Mouse (Mus musculus) cerebellum, adult 11 months (tissue): ENCODE data around the gene Pmf1.
"Not testable (repeated sequence)": the region's sequence is repeated elsewhere in the genome, so short reads cannot be mapped to it uniquely, and the experiment has no call there.

Experiments used
- DNase-seq: peaks from one replicate; pipeline ENCODE4 v3.0.0; 2022

The Pmf1 gene

GRCm38 (mm10) chr3:88393776-88394375 lies 16.3 kb downstream of the Pmf1 start:
- DNase-seq = no peak

GRCm38 (mm10) chr3:88384364-88384763 lies 25.8 kb downstream of the Pmf1 start, which contains the start of gene Bglap:
Gene Bglap, minus strand, starts transcription at chr3:88384464.
- DNase-seq = no peak

GRCm38 (mm10) chr3:88382383-88382782 lies 27.7 kb downstream of the Pmf1 start:
- not testable (repeated sequence) for DNase-seq

GRCm38 (mm10) chr3:88381389-88382315 lies 28.5 kb downstream of the Pmf1 start:
- DNase-seq = not testable (repeated sequence)

GRCm38 (mm10) chr3:88378599-88378998 lies 31.5 kb downstream of the Pmf1 start, which contains the start of gene Bglap2:
Gene Bglap2, minus strand, starts transcription at chr3:88378699.
- not testable (repeated sequence) for DNase-seq

GRCm38 (mm10) chr3:88376644-88377043 lies 33.5 kb downstream of the Pmf1 start:
- DNase-seq = not testable (repeated sequence)

- DNase-seq = not testable (repeated sequence)
These were observed 34.1 kb downstream of the Pmf1 start for GRCm38 (mm10) chr3:88375750-88376626.

- DNase-seq = not testable (repeated sequence)
These were observed 37.5 kb downstream of the Pmf1 start, which contains the start of gene Bglap3 for GRCm38 (mm10) chr3:88372643-88373042. Gene Bglap3, minus strand, starts transcription at chr3:88372743.

- DNase-seq = not testable (repeated sequence)
These were observed 41.6 kb downstream of the Pmf1 start for GRCm38 (mm10) chr3:88368511-88368910.

- not testable (repeated sequence) for DNase-seq
These were observed 42.6 kb downstream of the Pmf1 start for GRCm38 (mm10) chr3:88367517-88367916.

- DNase-seq = not testable (repeated sequence)
These were observed 43.2 kb downstream of the Pmf1 start for GRCm38 (mm10) chr3:88366830-88367428.

- DNase-seq = no peak
These were observed 44.3 kb downstream of the Pmf1 start for GRCm38 (mm10) chr3:88365705-88366361.

- DNase-seq = no peak
These were observed 45.8 kb downstream of the Pmf1 start, which contains the start of gene Paqr6 for GRCm38 (mm10) chr3:88364337-88364736. Gene Paqr6, plus strand, starts transcription at chr3:88364584.

- DNase-seq = peak; percentile 30
These were observed 46.4 kb downstream of the Pmf1 start for GRCm38 (mm10) chr3:88363700-88364099.

- DNase-seq = no peak
These were observed 48.4 kb downstream of the Pmf1 start for GRCm38 (mm10) chr3:88361612-88362313.

- DNase-seq = no peak
These were observed 49.0 kb downstream of the Pmf1 start for GRCm38 (mm10) chr3:88361096-88361495.

- DNase-seq = no peak
These were observed 50.1 kb downstream of the Pmf1 start for GRCm38 (mm10) chr3:88359989-88360388.

GRCm38 (mm10) chr3:88359584-88359983 lies 50.5 kb downstream of the Pmf1 start:
- DNase-seq = no peak

GRCm38 (mm10) chr3:88354396-88355165 lies 55.5 kb downstream of the Pmf1 start:
- no peak for DNase-seq

- peak; percentile 64 for DNase-seq
These were observed 57.2 kb downstream of the Pmf1 start for GRCm38 (mm10) chr3:88352907-88353306.
